8 mouse cellular contexts compared by ENCODE assay signal in genomic region chr16:17890917-17891566, GRCm38 (mm10). TPM values are rescaled to one million over a fixed set of nuclear protein-coding genes. Genes with fewer than 3 reads are reported as not detected.
DNase-seq lines count a peak whose midpoint lies in the region; ATAC-seq and TF ChIP-seq lines count a peak whose summit lies in the region.

No protein-coding gene starts in this region.

- peak overlapping the region; percentile 98 for H3K9ac ChIP-seq in CH12.LX (ENCODE audit: insufficient read depth, low read depth)
- H3K9ac ChIP-seq in midbrain, embryonic 16.5 days (ENCODE audit: low read depth, low read length): peak overlapping the region; percentile 100
- H3K9ac ChIP-seq in stomach, embryonic 14.5 days (replicated peaks; ENCODE audit: low read depth, low read length): peak overlapping the region; percentile 94

- no peak for TF ChIP-seq CTCF in CH12.LX (conservative IDR thresholded peaks at IDR 0.05 in 1 of 2, IDR thresholded peaks at IDR 0.05 in 1 of 2; ENCODE audit: low read depth in 2 of 2, low read length in 2 of 2)
- no peak for TF ChIP-seq CTCF in embryonic fibroblast, embryonic 13.5 days (IDR thresholded peaks at IDR 0.05; ENCODE audit: borderline replicate concordance, insufficient read depth, low read length)

- TF ChIP-seq RAD21 in CH12.LX (IDR thresholded peaks at IDR 0.05; ENCODE audit: low read depth, low read length): no peak

- no peak for TF ChIP-seq EP300 in CH12.LX (IDR thresholded peaks at IDR 0.05; ENCODE audit: low read length)

- TF ChIP-seq POLR2A in CH12.LX (IDR thresholded peaks at IDR 0.05; ENCODE audit: low read depth, low read length): no peak
- TF ChIP-seq POLR2A in embryonic fibroblast, embryonic 13.5 days (IDR thresholded peaks at IDR 0.05; ENCODE audit: low read depth, low read length): peak; percentile 51; the same call in 1 of the 2 replicates

- H3K36me3 ChIP-seq in CH12.LX (replicated peaks in 1 of 2; ENCODE audit: control insufficient read depth in 1 of 2, insufficient read depth in 1 of 2, low read length in 1 of 2): peaks cover 0 to 14% of the 10 kb centered on the region in 2 experiments
- no peaks in the 10 kb centered on the region for H3K36me3 ChIP-seq in midbrain, embryonic 16.5 days (ENCODE audit: control insufficient read depth, insufficient read depth, low read length)
- no peaks in the 10 kb centered on the region for H3K36me3 ChIP-seq in stomach, embryonic 14.5 days (ENCODE audit: control insufficient read depth, insufficient read depth, low read length)

- peak; percentile 34 for DNase-seq in CH12.LX (ENCODE audit: extremely low read depth)
- DNase-seq in adrenal gland, postnatal 4 days (ENCODE audit: low spot score in 2 of 2): peak; percentile 46 to 66
- peak; percentile 50 to 65 for DNase-seq in heart, adult 9 months (ENCODE audit: low spot score in 2 of 2)
- DNase-seq in kidney, adult 9 months: peak; percentile 94
- DNase-seq in liver: peak; percentile 76

- H3K27ac ChIP-seq in CH12.LX (ENCODE audit: insufficient read depth, low read depth): peak overlapping the region; percentile 73
- peak overlapping the region; percentile 57; the same call in 1 of the 2 replicates for H3K27ac ChIP-seq in embryonic fibroblast, embryonic 13.5 days (ENCODE audit: insufficient read depth, low read length)
- peak overlapping the region; percentile 98 for H3K27ac ChIP-seq in midbrain, embryonic 16.5 days (ENCODE audit: low read length)
- H3K27ac ChIP-seq in stomach, embryonic 14.5 days (ENCODE audit: low read length): peak overlapping the region; percentile 96

- ATAC-seq in midbrain, embryonic 16.5 days: peak; percentile 63
- ATAC-seq in stomach, embryonic 14.5 days (ENCODE audit: insufficient number of reproducible peaks, insufficient read depth, low FRiP score, low read depth): peak; percentile 59

- H3K4me1 ChIP-seq in CH12.LX (ENCODE audit: control insufficient read depth in 1 of 2, insufficient read depth in 2 of 2): peaks cover 7 to 29% of the 10 kb centered on the region in 2 experiments
- H3K4me1 ChIP-seq in embryonic fibroblast, embryonic 13.5 days (ENCODE audit: control insufficient read depth, insufficient read depth, low read length): no peaks in the 10 kb centered on the region; the same call in 1 of the 2 replicates
- H3K4me1 ChIP-seq in midbrain, embryonic 16.5 days (ENCODE audit: control insufficient read depth, insufficient read depth, low read length): peaks cover 18% of the 10 kb centered on the region
- peaks cover 12% of the 10 kb centered on the region for H3K4me1 ChIP-seq in stomach, embryonic 14.5 days (ENCODE audit: control insufficient read depth, insufficient read depth, low read length)

- 0% methylated on average over 33 of the region's 44 CpGs for WGBS in midbrain, embryonic 16.5 days
- WGBS in stomach, embryonic 14.5 days: under 1% methylated on average over 42 of the region's 44 CpGs

- in situ Hi-C loops in CH12.LX (cut with MboI; ENCODE audit: low pct_ligation_motif_present, low pct_unique_long_range_greater_than_20kb, low sequenced_read_pairs): no loop called here

- H3K4me2 ChIP-seq in CH12.LX (ENCODE audit: insufficient read depth, low read depth, poor library complexity, severe bottlenecking): peak overlapping the region; percentile 41
- H3K4me2 ChIP-seq in midbrain, embryonic 16.5 days (ENCODE audit: low read length): peak overlapping the region; percentile 97
- peak overlapping the region; percentile 81 for H3K4me2 ChIP-seq in stomach, embryonic 14.5 days (replicated peaks; ENCODE audit: low read depth, low read length)

- no peaks in the 10 kb centered on the region for H3K9me3 ChIP-seq in CH12.LX (replicated peaks; ENCODE audit: low read length)
- no peaks in the 10 kb centered on the region for H3K9me3 ChIP-seq in midbrain, embryonic 16.5 days (replicated peaks; ENCODE audit: control insufficient read depth, low read length, poor library complexity, severe bottlenecking)
- H3K9me3 ChIP-seq in stomach, embryonic 14.5 days (ENCODE audit: control insufficient read depth, low read depth, low read length): no peaks in the 10 kb centered on the region

- dilution Hi-C loops in CH12.LX (cut with MboI; ENCODE audit: extremely low pct_ligation_motif_present, extremely low pct_unique_long_range_greater_than_20kb, low sequenced_read_pairs): no loop called here

- H3K4me3 ChIP-seq in CH12.LX (replicated peaks in 1 of 3; ENCODE audit: low read depth in 2 of 3, low read length in 2 of 3, poor library complexity in 1 of 3): peak overlapping the region; percentile 90 to 98 (median 93)
- peak overlapping the region; percentile 81 for H3K4me3 ChIP-seq in embryonic fibroblast, embryonic 13.5 days (ENCODE audit: insufficient read depth, low read length)
- H3K4me3 ChIP-seq in midbrain, embryonic 16.5 days (ENCODE audit: low read depth, low read length): peak overlapping the region; percentile 95
- peak overlapping the region; percentile 98 for H3K4me3 ChIP-seq in stomach, embryonic 14.5 days (ENCODE audit: low read depth, low read length)

- no peaks in the 10 kb centered on the region for H3K27me3 ChIP-seq in CH12.LX (replicated peaks)
- no peaks in the 10 kb centered on the region for H3K27me3 ChIP-seq in midbrain, embryonic 16.5 days (ENCODE audit: control insufficient read depth, insufficient read depth, low read depth, low read length)
- H3K27me3 ChIP-seq in stomach, embryonic 14.5 days (ENCODE audit: control insufficient read depth, insufficient read depth, low read length): no peaks in the 10 kb centered on the region

- peaks cover 25% of the 10 kb centered on the region for H3K79me2 ChIP-seq in CH12.LX (replicated peaks; ENCODE audit: control insufficient read depth, extremely low read depth, insufficient read depth, poor library complexity, severe bottlenecking)

TF ChIP-seq in CH12.LX, 34 proteins besides CTCF, POLR2A, EP300 and RAD21 (continues in another document):
- TF ChIP-seq NELFE (IDR thresholded peaks at IDR 0.05; ENCODE audit: low read depth, low read length): no peak
- TF ChIP-seq MAFK (IDR thresholded peaks at IDR 0.05; ENCODE audit: insufficient replicate concordance, low read length): no peak
- no peak for TF ChIP-seq E2F4 (IDR thresholded peaks at IDR 0.05; ENCODE audit: insufficient replicate concordance, low read depth, low read length)
- TF ChIP-seq JUND (conservative IDR thresholded peaks at IDR 0.05; ENCODE audit: low read depth, low read length): no peak
- 0 out of 2 replicates have a peak, but pooled peaks have one; percentile 62 for TF ChIP-seq UBTF (IDR thresholded peaks at IDR 0.05; ENCODE audit: low read depth, low read length)
- TF ChIP-seq ZKSCAN1 (IDR thresholded peaks at IDR 0.05; ENCODE audit: borderline replicate concordance, low read depth, low read length): no peak
- 0 out of 2 replicates have a peak, but pooled peaks have one; percentile 32 for TF ChIP-seq MAX (IDR thresholded peaks at IDR 0.05; ENCODE audit: low read length)
- TF ChIP-seq HCFC1 (IDR thresholded peaks at IDR 0.05; ENCODE audit: low read depth, low read length): no peak
- TF ChIP-seq ZMIZ1 (IDR thresholded peaks at IDR 0.05; ENCODE audit: low read depth, low read length): no peak

RNA-seq across cellular contexts. Expression of gene Gm20518, which starts 0.4 kb away (rescaled TPM):
- 0.21 and 0.42 TPM in 2 replicates for total RNA-seq in CH12.LX (2012; rRNA removed)
- total RNA-seq in CH12.LX (2014; rRNA removed): 0.16 and 0.18 TPM in 2 replicates
- 0.68 and 0.91 TPM in 2 replicates for polyA plus RNA-seq in CH12.LX (2012; ENCODE audit: insufficient read length, low read depth)
- total RNA-seq in adrenal gland, postnatal 4 days (2021): under 1 TPM; 0.20 to 0.45 TPM
- 0.26 TPM in 1 of 2 replicates, not detected in the other for polyA plus RNA-seq in embryonic fibroblast, embryonic 13.5 days (2011; ENCODE audit: insufficient read length, low read depth, missing spikeins)
- 0.48 and 0.49 TPM in 2 replicates for polyA plus RNA-seq in midbrain, embryonic 16.5 days (2015; fragmentation: Nextera tagmentation; extraction: Ambion mirVana)
- 0.13 and 0.41 TPM in 2 replicates for polyA plus RNA-seq in stomach, embryonic 14.5 days (2014; fragmentation: Nextera tagmentation; extraction: Ambion mirVana)

RNA-seq across cellular contexts. Expression of gene Tssk1, which starts 3.0 kb away (rescaled TPM):
- total RNA-seq in CH12.LX (2012; rRNA removed) (0.04 TPM in 1 of 2 replicates, not detected in the other), CH12.LX (2014; rRNA removed) (not detected in 2 replicates)
- polyA plus RNA-seq in CH12.LX (2012; ENCODE audit: insufficient read length, low read depth): 0.15 and 0.16 TPM in 2 replicates
- under 1 TPM in 1 of 2 experiments, not detected in 1; 0.14 TPM for total RNA-seq in adrenal gland, postnatal 4 days (2021)
- polyA plus RNA-seq in embryonic fibroblast, embryonic 13.5 days (2011; ENCODE audit: insufficient read length, low read depth, missing spikeins): not detected in 2 replicates
- 0.09 TPM in 1 of 2 replicates, not detected in the other for polyA plus RNA-seq in midbrain, embryonic 16.5 days (2015; fragmentation: Nextera tagmentation; extraction: Ambion mirVana)
- 0.08 and 0.09 TPM in 2 replicates for polyA plus RNA-seq in stomach, embryonic 14.5 days (2014; fragmentation: Nextera tagmentation; extraction: Ambion mirVana)

RNA-seq across cellular contexts. Expression of gene Dgcr2, which starts 7.3 kb away (rescaled TPM):
- total RNA-seq in CH12.LX (2012; rRNA removed) (48.0 and 52.5 TPM in 2 replicates), CH12.LX (2014; rRNA removed) (36.9 and 41.5 TPM in 2 replicates)
- polyA plus RNA-seq in CH12.LX (2012; ENCODE audit: insufficient read length, low read depth): 45.2 and 54.8 TPM in 2 replicates
- 10 to 100 TPM; 81.6 to 84.4 TPM for total RNA-seq in adrenal gland, postnatal 4 days (2021)
- 46.3 and 53.0 TPM in 2 replicates for polyA plus RNA-seq in embryonic fibroblast, embryonic 13.5 days (2011; ENCODE audit: insufficient read length, low read depth, missing spikeins)
- polyA plus RNA-seq in midbrain, embryonic 16.5 days (2015; fragmentation: Nextera tagmentation; extraction: Ambion mirVana): 108 and 113 TPM in 2 replicates
- polyA plus RNA-seq in stomach, embryonic 14.5 days (2014; fragmentation: Nextera tagmentation; extraction: Ambion mirVana): 92.8 and 93.9 TPM in 2 replicates

RNA-seq across cellular contexts. Expression of gene Tssk2, which starts 7.4 kb away (rescaled TPM):
- total RNA-seq in CH12.LX (2012; rRNA removed): not detected in 2 replicates
- not detected in 2 replicates for total RNA-seq in CH12.LX (2014; rRNA removed)
- 0.21 TPM in 1 of 2 replicates, not detected in the other for polyA plus RNA-seq in CH12.LX (2012; ENCODE audit: insufficient read length, low read depth)
- not detected for total RNA-seq in adrenal gland, postnatal 4 days (2021)
- not detected in 2 replicates for polyA plus RNA-seq in embryonic fibroblast, embryonic 13.5 days (2011; ENCODE audit: insufficient read length, low read depth, missing spikeins)
- polyA plus RNA-seq in midbrain, embryonic 16.5 days (2015; fragmentation: Nextera tagmentation; extraction: Ambion mirVana): not detected in 2 replicates
- polyA plus RNA-seq in stomach, embryonic 14.5 days (2014; fragmentation: Nextera tagmentation; extraction: Ambion mirVana): not detected in 2 replicates

RNA-seq across cellular contexts. Expression of gene Ess2, which starts 20.1 kb away (rescaled TPM):
- total RNA-seq in CH12.LX (2012; rRNA removed) (33.1 and 36.7 TPM in 2 replicates), CH12.LX (2014; rRNA removed) (31.1 and 31.4 TPM in 2 replicates)
- 37.0 and 38.7 TPM in 2 replicates for polyA plus RNA-seq in CH12.LX (2012; ENCODE audit: insufficient read length, low read depth)
- 10 to 100 TPM; 33.0 to 33.6 TPM for total RNA-seq in adrenal gland, postnatal 4 days (2021)
- polyA plus RNA-seq in embryonic fibroblast, embryonic 13.5 days (2011; ENCODE audit: insufficient read length, low read depth, missing spikeins): 17.5 and 20.7 TPM in 2 replicates
- polyA plus RNA-seq in midbrain, embryonic 16.5 days (2015; fragmentation: Nextera tagmentation; extraction: Ambion mirVana): 47.6 and 48.6 TPM in 2 replicates
- polyA plus RNA-seq in stomach, embryonic 14.5 days (2014; fragmentation: Nextera tagmentation; extraction: Ambion mirVana): 36.0 and 38.1 TPM in 2 replicates

Comparison
In these comparisons a context has a peak if more than half of its experiments do, and no peak if none do; other contexts are left out.
1. Peak in every context shown above with its lines: DNase-seq, ATAC-seq, H3K4me3 ChIP-seq and H3K27ac ChIP-seq.
2. DNase-seq: peak in every context shown above with its lines; median percentile 94 in kidney, adult 9 months; 76 in liver; 58 in heart, adult 9 months; 56 in adrenal gland, postnatal 4 days; 34 in CH12.LX.
3. H3K4me2 ChIP-seq: peak in every context shown above with its lines; median percentile 97 in midbrain, embryonic 16.5 days; 81 in stomach, embryonic 14.5 days; 41 in CH12.LX.